Mouse (Mus musculus) right cerebral cortex, postnatal 10 days (tissue): ENCODE data around the gene Dcaf6.

Experiments used
- DNase-seq, 2 experiments: peaks; one replicate each; pipeline ENCODE4 v3.0.0; 2021; ENCODE audit warnings: low spot score in 2 of 2

The Dcaf6 gene

GRCm38 (mm10) chr1:165460360-165460800 lies at the start of gene Dcaf6, which contains the start of gene Mpc2:
Dcaf6 (minus strand) TSS chr1:165460475.
Mpc2 (plus strand) TSS chr1:165460637.
- peak; percentile 100 for DNase-seq

DNA sequence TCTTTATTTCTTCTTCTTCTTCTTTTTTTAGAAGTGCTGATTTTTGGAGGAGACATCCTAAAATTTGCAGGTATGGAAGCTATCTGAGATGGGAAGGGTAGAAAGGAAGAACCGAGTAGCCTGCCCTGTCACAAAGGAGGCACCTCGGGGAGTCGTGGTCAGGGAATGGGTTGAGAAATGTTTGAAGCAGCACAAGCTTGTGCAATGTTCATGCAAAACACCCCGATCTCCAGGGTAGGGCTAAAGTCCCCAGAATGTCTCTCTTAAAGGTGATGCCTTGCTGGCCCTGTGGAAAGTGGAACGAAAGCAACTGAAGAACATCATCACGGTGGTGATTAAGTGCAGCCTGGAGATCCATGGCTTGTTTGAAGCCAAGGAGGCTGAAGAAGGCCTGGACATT lies 46.0 kb upstream of the Dcaf6 start:
- DNase-seq, result no peak

DNA sequence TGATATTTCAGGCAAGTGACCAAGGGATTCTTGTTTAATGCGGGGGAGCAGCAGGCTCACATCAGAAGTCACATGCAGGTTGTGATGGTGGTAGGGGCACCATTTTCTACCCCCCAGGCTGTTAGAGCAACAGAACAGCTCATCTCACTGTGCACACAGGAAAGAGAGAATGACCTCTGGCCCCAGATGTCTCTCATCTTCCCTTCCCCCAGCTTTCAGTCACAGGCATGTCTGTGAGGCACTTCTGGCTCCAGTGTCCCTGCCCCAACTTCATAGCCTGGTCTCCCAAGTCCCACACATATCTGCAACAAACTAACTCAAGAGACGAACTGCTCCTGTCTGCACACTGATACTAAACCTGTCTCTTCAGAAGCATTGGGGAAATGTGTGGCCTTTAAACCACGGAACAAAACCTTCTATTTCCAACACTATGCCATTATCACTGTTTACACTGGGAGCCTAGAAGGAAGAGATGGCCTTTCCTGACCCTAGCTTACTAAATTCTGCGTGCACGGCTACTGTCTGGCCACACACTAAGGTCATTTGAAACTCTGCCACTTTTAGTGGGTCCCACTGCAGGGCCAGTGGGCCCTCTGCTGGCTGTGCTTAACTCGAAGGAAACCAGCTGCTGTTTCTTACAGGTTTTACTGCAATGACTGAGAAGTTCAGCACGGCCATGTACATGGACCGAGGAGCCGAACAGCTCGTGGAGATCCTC lies 43.2 kb upstream of the Dcaf6 start:
- no peak for DNase-seq

GRCm38 (mm10) chr1:165498856-165499255 lies 38.6 kb upstream of the Dcaf6 start:
- no peak for DNase-seq

- no peak for DNase-seq
These were observed 28.9 kb upstream of the Dcaf6 start for GRCm38 (mm10) chr1:165489197-165489596.

DNA sequence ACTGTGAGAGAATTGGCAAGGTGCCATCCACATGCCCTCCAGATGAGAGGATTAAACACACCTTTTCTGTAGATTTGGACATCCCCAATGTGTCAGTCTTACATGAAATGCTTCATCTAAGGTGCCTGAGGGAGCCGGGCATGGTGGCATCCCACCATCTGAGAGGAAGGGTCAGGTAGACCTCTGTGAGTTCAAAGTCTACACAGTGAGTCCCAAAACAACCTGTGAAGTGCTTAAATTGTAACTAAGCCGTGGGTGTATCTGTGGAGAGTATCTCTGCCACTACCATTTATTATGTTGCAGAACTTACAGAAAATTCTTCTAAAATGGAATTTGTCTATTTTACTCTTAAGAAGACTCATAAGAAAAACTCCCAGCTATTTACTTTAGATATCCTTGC lies 25.8 kb upstream of the Dcaf6 start:
- no peak for DNase-seq

GRCm38 (mm10) chr1:165484688-165485233 lies 24.5 kb upstream of the Dcaf6 start, which contains the start of gene Adcy10:
Adcy10 (plus strand) TSS chr1:165485183.
- no peak for DNase-seq

GRCm38 (mm10) chr1:165471490-165471889 lies 11.2 kb upstream of the Dcaf6 start:
- no peak for DNase-seq

- no peak for DNase-seq
These were observed 9.4 kb upstream of the Dcaf6 start for GRCm38 (mm10) chr1:165469717-165470116.

DNA sequence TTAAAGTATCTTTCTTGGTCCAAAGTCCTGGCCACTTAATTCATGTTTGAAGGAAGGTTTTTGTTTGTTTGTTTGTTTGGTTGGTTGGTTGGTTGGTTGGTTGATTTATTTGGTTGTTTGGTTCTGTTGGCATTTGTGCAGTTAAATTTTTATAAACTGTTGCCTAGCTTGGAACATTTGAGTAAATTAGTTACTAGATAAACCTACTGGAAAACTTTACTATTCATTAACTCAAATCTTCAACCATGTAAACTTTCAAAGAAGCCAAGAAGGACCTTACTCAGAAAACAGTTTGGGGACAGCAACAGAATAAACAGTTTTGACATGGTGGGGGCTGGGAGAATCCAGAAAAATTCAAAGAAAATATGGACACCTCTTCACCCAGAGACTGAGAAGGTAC lies 8.7 kb upstream of the Dcaf6 start:
- DNase-seq, result no peak

DNA sequence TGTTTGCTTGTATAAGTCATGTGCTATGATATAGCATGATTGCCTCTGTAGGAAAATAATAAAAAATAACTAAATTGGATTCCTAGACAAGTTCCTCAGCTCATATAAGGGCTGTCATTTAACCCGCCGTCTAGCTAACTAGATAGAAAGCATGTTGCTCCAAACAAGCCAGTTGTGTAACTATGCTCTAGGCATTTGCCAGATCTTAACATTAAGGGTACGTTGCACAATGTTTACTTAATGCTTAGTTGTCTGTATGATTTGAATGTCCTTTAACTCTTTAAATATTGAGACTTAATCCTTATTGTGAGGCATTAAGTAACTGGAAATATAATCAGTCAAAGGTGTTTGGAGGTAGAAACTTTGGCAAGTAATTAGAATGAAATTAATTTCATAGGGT lies 4.3 kb upstream of the Dcaf6 start:
- no peak for DNase-seq

DNA sequence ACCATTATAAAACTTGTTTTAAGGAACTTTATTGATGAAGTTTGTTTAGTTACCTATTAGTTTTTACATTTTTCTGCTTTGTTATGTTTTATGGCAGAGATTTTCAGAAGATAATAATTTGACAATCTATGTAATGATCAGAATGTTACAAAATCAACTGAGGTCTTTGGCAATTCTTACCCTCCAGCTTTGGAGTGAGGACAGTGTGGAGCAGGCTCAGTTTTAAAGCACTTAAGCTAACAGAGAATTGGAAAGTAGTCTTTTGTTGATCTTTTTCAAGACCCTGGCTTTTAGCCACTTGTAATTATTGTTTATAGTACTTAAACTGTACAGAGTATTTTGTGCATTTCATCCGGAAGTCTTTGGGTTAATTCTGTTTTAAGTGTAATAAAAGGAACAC lies 2.6 kb upstream of the Dcaf6 start:
- DNase-seq, result no peak

DNA sequence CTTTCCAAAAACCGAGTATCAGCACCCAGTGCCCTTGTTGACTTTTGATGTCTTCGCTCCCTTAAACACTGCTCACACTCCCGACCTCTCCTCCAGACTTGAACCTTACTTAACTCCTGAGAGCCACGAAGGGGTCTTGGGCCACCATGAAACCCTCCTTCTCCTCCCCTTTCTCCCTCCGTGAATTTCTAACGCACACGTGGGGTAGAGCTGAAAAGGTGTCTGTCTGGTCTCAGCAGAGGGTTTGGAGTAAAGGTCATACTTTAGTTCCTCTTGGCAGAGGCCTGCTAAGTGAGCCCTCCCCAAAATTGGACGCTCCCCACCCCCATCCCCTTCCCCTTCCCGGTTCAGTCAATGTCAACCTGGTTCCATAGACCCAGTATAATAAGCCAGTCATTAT lies 1.4 kb upstream of the Dcaf6 start:
- no peak for DNase-seq

DNA sequence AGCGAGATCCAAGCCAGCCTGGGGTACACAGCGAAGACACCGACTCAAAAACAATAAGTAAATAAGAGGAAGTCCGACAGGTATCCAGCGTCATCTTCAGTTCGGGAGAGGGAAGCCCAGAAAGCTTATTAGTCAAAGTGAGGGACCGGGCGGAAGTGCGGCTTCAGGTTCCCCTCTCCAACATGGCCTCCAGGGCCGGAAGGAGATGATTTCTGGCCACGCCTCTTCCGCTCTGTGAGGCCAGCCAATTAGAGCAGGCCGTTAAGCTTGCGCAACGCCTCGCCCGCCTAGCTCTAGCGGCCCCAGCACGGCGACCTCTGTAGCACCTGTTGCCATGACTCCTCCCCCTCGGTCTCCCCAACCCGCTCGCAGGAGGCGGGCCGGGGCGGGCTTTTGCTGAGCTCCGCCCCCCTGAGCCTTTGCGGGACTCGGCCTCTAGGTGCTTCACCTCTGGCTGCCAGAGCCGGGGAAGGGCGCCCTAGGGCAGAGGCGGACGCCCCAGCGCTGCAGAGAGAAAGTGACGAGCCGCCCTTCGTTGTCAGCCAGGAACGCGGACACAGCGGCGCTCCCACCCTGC lies 614 bp upstream of the Dcaf6 start:
- DNase-seq, result peak; percentile 99 to 100

GRCm38 (mm10) chr1:165459503-165460181 lies 633 bp downstream of the Dcaf6 start:
- DNase-seq, result peak; percentile 65 to 71

GRCm38 (mm10) chr1:165459041-165459502 lies 1.2 kb downstream of the Dcaf6 start:
- DNase-seq, result no peak

GRCm38 (mm10) chr1:165441719-165442118 lies 18.6 kb downstream of the Dcaf6 start:
- no peak for DNase-seq

GRCm38 (mm10) chr1:165441201-165441600 lies 19.1 kb downstream of the Dcaf6 start:
- DNase-seq, result no peak

- no peak for DNase-seq
These were observed 19.5 kb downstream of the Dcaf6 start for GRCm38 (mm10) chr1:165440788-165441187.

- no peak for DNase-seq
These were observed 21.8 kb downstream of the Dcaf6 start for GRCm38 (mm10) chr1:165438289-165439021.

- no peak for DNase-seq
These were observed 27.4 kb downstream of the Dcaf6 start for GRCm38 (mm10) chr1:165432883-165433282.

DNA sequence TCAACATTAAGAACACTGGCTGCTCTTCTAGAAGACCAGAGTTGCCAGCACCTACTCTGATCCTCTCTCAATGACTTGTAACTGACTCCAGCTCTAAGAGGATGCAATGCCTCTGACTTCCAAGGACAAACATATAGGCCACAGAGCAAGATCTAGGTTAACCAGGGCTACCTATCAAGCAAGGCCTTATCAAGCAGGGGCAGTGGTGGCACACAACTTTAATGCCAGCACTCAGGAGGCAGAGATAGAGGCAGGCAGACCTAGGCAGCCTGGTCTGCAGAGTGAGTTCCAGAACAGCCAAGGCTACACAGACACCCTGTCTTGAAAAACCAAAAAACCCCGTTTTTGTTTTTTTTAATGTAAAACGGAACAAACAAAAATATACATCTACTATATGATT lies 34.0 kb downstream of the Dcaf6 start:
- DNase-seq, result no peak
